Mouse (Mus musculus): Measurements from ENCODE around the gene Pla2g16. TPM values are rescaled to one million over a fixed set of nuclear protein-coding genes. Genes with fewer than 3 reads are reported as not detected.

The Pla2g16 gene
- polyA plus RNA-seq, 1 experiment from 2014 or later, result 4.7 TPM

- Histone ChIP-seq H3K27ac (replicated peaks) (no peak overlapping the region), H3K9ac (replicated peaks) (no peak overlapping the region), H3K9me3 (replicated peaks) (no peaks in the 10 kb centered on the region), H3K36me3 (no peaks in the 10 kb centered on the region), H3K4me2 (no peak overlapping the region), H3K4me3 (replicated peaks) (no peak overlapping the region), H3K27me3 (replicated peaks) (peaks cover 15% of the 10 kb centered on the region; the same call in 1 of the 2 replicates), H3K4me1 (peaks cover 10% of the 10 kb centered on the region; the same call in 1 of the 2 replicates)
- 56% methylated on average over 3 of the region's 3 CpGs for WGBS
- ATAC-seq (ENCODE audit: low FRiP score), result no peak
These were observed 59.8 kb downstream of the Pla2g16 start for GRCm38 (mm10) chr19:7617085-7617484.

GRCm38 (mm10) chr19:7617696-7618095, 60.4 kb downstream of the Pla2g16 start:
- peak; percentile 27; the same call in 1 of the 2 replicates for ATAC-seq (ENCODE audit: low FRiP score)
- H3K27ac ChIP-seq (replicated peaks), result no peak overlapping the region
- no peak overlapping the region for H3K4me3 ChIP-seq (replicated peaks)
- H3K4me2 ChIP-seq, result no peak overlapping the region
- H3K27me3 ChIP-seq (replicated peaks), result peaks cover 10% of the 10 kb centered on the region; the same call in 1 of the 2 replicates
- H3K9ac ChIP-seq (replicated peaks), result no peak overlapping the region
- 46% methylated on average over 7 of the region's 7 CpGs for WGBS
- no peaks in the 10 kb centered on the region for H3K9me3 ChIP-seq (replicated peaks)
- H3K4me1 ChIP-seq, result 0 out of 2 replicates have a peak, but pooled peaks cover 4% of the 10 kb centered on the region
- H3K36me3 ChIP-seq, result no peaks in the 10 kb centered on the region

- Histone ChIP-seq H3K4me3 (replicated peaks) (no peak overlapping the region), H3K36me3 (no peaks in the 10 kb centered on the region), H3K4me1 (no peaks in the 10 kb centered on the region), H3K4me2 (no peak overlapping the region), H3K9me3 (replicated peaks) (no peaks in the 10 kb centered on the region), H3K9ac (replicated peaks) (no peak overlapping the region), H3K27me3 (replicated peaks) (no peaks in the 10 kb centered on the region), H3K27ac (replicated peaks) (no peak overlapping the region)
- no peak for ATAC-seq (ENCODE audit: low FRiP score)
These were observed 75.8 kb downstream of the Pla2g16 start for GRCm38 (mm10) chr19:7633021-7633420.

- Histone ChIP-seq H3K4me2 (no peak overlapping the region), H3K9me3 (replicated peaks) (no peaks in the 10 kb centered on the region), H3K4me3 (replicated peaks) (no peak overlapping the region), H3K4me1 (no peaks in the 10 kb centered on the region), H3K27ac (replicated peaks) (no peak overlapping the region), H3K9ac (replicated peaks) (no peak overlapping the region), H3K36me3 (no peaks in the 10 kb centered on the region), H3K27me3 (replicated peaks) (no peaks in the 10 kb centered on the region)
- ATAC-seq (ENCODE audit: low FRiP score), result no peak
- 86% methylated on average over 1 of the region's 1 CpGs for WGBS
These were observed 76.5 kb downstream of the Pla2g16 start for GRCm38 (mm10) chr19:7633786-7634185.

Other genes starting within 250 kb of the Pla2g16 start
- 47.4 and 51.9 TPM in 2 replicates for gene Mark2, start 215.6 kb upstream of the Pla2g16 start, polyA plus RNA-seq (2015; fragmentation: Nextera tagmentation; extraction: Ambion mirVana)
- 25.3 and 30.9 TPM in 2 replicates for gene Spindoc, start 174.5 kb upstream of the Pla2g16 start, polyA plus RNA-seq (2015; fragmentation: Nextera tagmentation; extraction: Ambion mirVana)
- gene 2700081O15Rik, start 139.8 kb upstream of the Pla2g16 start, polyA plus RNA-seq (2015; fragmentation: Nextera tagmentation; extraction: Ambion mirVana), result 12.8 and 16.0 TPM in 2 replicates
- gene Rtn3, start 74.2 kb upstream of the Pla2g16 start, polyA plus RNA-seq (2015; fragmentation: Nextera tagmentation; extraction: Ambion mirVana), result 588 and 670 TPM in 2 replicates
- gene Atl3, start 63.4 kb upstream of the Pla2g16 start, polyA plus RNA-seq (2015; fragmentation: Nextera tagmentation; extraction: Ambion mirVana), result 7.0 and 7.6 TPM in 2 replicates
- 0.15 and 0.26 TPM in 2 replicates for gene Lgals12, start 49.7 kb downstream of the Pla2g16 start, polyA plus RNA-seq (2015; fragmentation: Nextera tagmentation; extraction: Ambion mirVana)
- gene Hrasls5, start 55.1 kb downstream of the Pla2g16 start, polyA plus RNA-seq (2015; fragmentation: Nextera tagmentation; extraction: Ambion mirVana), result not detected in 2 replicates
- gene Slc22a19, start 153.9 kb downstream of the Pla2g16 start, polyA plus RNA-seq (2015; fragmentation: Nextera tagmentation; extraction: Ambion mirVana), result not detected in 2 replicates
- gene Slc22a26, start 245.2 kb downstream of the Pla2g16 start, polyA plus RNA-seq (2015; fragmentation: Nextera tagmentation; extraction: Ambion mirVana), result not detected in 2 replicates

All from neural tube, embryonic 15.5 days (tissue).